Mouse (Mus musculus): Measurements from ENCODE around the gene P2ry12. TPM values are rescaled to one million over a fixed set of nuclear protein-coding genes. Genes with fewer than 3 reads are reported as not detected.

P2ry12 gene
- total RNA-seq (2023) = 1.0 TPM

DNA sequence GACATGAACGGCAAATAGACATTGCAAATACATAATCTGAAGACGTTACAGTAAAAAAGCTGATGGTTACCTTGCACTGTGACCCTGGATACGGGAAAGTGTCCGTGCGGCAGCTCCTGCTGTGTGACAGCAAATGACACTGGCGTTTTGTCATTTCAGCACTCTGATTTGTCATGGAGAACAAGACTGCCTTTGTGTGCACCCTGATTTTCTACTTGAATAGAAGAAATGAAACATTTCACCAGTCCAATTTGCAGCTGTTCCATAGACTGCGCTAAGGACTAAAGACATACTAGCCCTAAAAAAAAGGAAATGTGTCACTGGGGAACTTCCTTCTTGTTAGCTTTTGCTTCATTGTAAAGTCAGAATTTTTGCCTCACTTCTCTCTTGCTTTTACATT is at the start of gene P2ry12:
TSS of gene P2ry12 (minus strand) at position 168 of the 400 bp plus-strand sequence.

DNA sequence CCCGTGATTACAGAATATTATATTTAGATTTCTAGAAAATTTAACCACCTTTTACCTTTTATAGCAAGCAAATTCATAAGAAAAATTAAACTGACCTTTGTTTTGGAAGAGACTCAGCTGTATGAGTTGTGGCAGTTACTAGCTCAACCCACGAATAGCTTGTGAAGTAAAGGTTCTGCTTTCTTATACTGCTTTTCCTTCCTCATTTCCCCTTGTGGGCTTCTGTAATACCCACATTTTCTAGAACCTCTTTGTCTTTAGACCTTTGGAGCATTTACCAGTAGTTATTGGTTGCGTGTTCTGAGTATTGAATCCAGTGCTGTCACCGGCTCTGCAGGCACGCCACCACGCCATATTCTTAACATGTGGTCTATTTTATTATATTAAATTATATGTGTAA is 51.9 kb downstream of the P2ry12 start, which contains the start of gene P2ry13:
TSS of gene P2ry13 (minus strand) at position 156 of the 400 bp plus-strand sequence.

DNA sequence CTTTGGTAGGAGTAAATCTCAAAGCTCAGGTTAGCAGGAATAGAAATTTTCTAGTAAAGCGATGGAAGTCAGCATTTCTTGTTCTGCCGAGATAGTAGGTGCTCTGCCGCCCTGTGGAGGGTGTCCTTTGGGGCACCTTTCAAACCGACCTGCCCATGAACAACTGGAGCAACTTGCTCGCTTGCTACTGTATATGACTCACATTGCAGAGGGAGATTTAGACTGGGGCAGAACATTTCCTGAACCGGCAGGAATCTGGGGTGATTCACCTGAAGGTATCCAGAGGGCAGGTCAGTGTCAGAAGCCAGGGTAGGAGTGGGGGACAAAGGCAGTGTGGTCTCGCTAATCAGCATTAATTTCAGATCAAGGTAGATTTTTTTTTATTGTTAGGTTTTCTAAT is 67.7 kb downstream of the P2ry12 start, which contains the start of gene Gpr87:
TSS of gene Gpr87 (minus strand) at position 167 of the 400 bp plus-strand sequence.

Other genes starting within 250 kb of the P2ry12 start
- gene Gpr171, start 161.1 kb downstream of the P2ry12 start, total RNA-seq (2023) = 63.8 TPM
- 4.4 TPM for gene P2ry14, start 109.3 kb downstream of the P2ry12 start, total RNA-seq (2023)
- not detected for gene Gpr87, start 67.8 kb downstream of the P2ry12 start, total RNA-seq (2023)
- 1.1 TPM for gene P2ry13, start 52.0 kb downstream of the P2ry12 start, total RNA-seq (2023)
- not detected for gene Igsf10, start 81.5 kb upstream of the P2ry12 start, total RNA-seq (2023)